Mouse (Mus musculus): ENCODE data around the gene Npc1l1. TPM values are rescaled to one million over a fixed set of nuclear protein-coding genes. Genes with fewer than 3 reads are reported as not detected.

Npc1l1 gene
- polyA plus RNA-seq, 2 experiments = 0.08 to 0.11 TPM

DNA sequence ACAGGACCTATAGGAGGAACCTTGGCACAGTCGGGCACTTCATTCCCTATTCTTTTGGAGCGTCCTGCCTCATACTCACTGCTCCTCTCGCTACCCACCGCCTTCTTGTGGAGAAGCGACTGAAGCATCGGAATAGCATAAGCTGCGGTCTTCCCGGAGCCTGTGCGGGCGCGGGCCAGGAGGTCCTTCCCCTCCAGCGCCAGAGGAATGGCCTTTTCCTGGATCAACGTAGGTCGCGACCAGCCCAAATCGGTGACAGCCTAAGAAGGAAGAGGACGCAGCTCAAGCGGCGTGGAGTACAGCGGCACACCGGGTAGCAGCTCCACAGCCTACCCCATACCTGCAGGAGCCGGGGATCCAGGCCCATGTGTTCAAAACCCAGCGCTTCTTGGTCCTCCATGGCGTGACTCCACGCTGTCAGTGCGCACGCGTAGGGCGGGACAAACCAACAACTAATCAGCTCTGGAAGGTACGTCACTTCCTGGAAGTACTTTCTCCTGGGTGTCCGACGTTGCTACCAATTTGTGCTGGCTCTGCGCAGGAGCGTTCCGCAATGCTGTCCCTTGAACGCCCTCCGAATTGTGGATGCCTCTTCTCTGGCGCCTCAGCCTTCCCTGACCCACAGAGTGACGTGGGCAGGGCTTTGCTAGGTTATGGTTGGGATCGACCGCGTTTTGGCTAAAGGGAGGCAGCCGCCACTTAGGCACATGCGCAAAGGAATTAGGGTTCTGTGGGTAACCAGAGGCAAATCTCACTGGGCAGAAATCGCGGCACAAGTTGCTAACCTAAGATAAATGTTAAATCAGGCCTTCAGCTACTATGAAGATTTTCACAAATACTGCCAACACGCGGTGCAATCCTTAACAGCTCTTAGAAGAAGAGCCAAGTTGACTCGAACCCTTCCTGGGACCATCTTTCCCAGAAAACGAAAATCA is 37.6 kb upstream of the Npc1l1 start, which contains the start of gene Ddx56:
TSS of gene Ddx56 (minus strand) at position 453 of the 935 bp plus-strand sequence.
- peak; percentile 97 for ATAC-seq (ENCODE audit: insufficient read depth)

DNA sequence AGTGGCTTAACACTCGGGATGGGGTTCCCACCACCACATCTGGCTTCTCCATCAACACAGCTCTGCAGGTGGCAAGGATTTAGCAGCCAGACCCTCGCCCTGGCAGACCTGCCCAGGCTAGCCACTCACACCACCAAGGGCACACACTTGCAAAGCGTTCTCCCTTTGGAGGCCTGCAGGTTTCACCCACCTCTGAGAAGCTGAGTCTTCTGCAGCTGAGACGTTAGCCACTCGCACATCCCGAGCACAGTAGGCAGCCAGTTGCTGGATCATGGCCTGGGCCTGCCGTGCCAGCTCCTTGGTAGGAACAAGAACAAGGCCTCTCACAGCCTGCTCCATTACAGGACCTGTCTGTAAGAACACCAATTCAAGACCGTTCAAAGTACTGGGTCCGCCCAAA is 36.7 kb upstream of the Npc1l1 start:
- H3K27ac ChIP-seq = no peak overlapping the region
- no peak for TF ChIP-seq EP300 (IDR thresholded peaks at IDR 0.05; ENCODE audit: low read depth)
- TF ChIP-seq CTCF (IDR thresholded peaks at IDR 0.05; ENCODE audit: low read depth) = no peak
- DNase-seq (ENCODE audit: low read depth in 3 of 3, low spot score in 3 of 3) (no peak), ATAC-seq (ENCODE audit: insufficient read depth) (no peak)
- peak overlapping the region; percentile 88 for H3K4me2 ChIP-seq (ENCODE audit: low read depth)
- peaks cover 47% of the 10 kb centered on the region for H3K36me3 ChIP-seq (replicated peaks; ENCODE audit: control insufficient read depth, insufficient read depth, low read depth)
- WGBS (ENCODE audit: insufficient replicate concordance) = 51% methylated on average over 9 of the region's 9 CpGs
- no peaks in the 10 kb centered on the region for H3K9me3 ChIP-seq (ENCODE audit: control insufficient read depth, low read length)
- H3K27me3 ChIP-seq (ENCODE audit: control insufficient read depth, insufficient read depth, low read length) = no peaks in the 10 kb centered on the region
- H3K4me3 ChIP-seq (ENCODE audit: insufficient read depth in 1 of 2, low read depth in 2 of 2, low read length in 2 of 2) = peak overlapping the region; percentile 68 to 77
- peak overlapping the region; percentile 70 for H3K9ac ChIP-seq (replicated peaks)
- peaks cover 0 to 9% of the 10 kb centered on the region in 2 experiments; a peak in 3 of 4 replicates for H3K4me1 ChIP-seq (replicated peaks; ENCODE audit: control insufficient read depth in 2 of 2, insufficient read depth in 2 of 2, low read length in 1 of 2)

More for the DNA sequence above, 37.6 kb upstream of the Npc1l1 start, which contains the start of gene Ddx56:
- peak; percentile 91 to 94 (median 93) for DNase-seq (ENCODE audit: low read depth in 3 of 3, low spot score in 3 of 3)
- no peaks in the 10 kb centered on the region for H3K27me3 ChIP-seq (ENCODE audit: control insufficient read depth, insufficient read depth, low read length)
- H3K9me3 ChIP-seq (ENCODE audit: control insufficient read depth, low read length) = no peaks in the 10 kb centered on the region
- peaks cover 38% of the 10 kb centered on the region for H3K36me3 ChIP-seq (replicated peaks; ENCODE audit: control insufficient read depth, insufficient read depth, low read depth)
- H3K4me2 ChIP-seq (ENCODE audit: low read depth) = peak within 1 kb of the TSS; percentile 88
- 1% methylated on average over 50 of the region's 50 CpGs for WGBS (ENCODE audit: insufficient replicate concordance)
- peak within 1 kb of the TSS; percentile 68 to 77 for H3K4me3 ChIP-seq (ENCODE audit: insufficient read depth in 1 of 2, low read depth in 2 of 2, low read length in 2 of 2)
- H3K27ac ChIP-seq = peak within 1 kb of the TSS; percentile 80
- H3K9ac ChIP-seq (replicated peaks) = peak within 1 kb of the TSS; percentile 75
- TF ChIP-seq CTCF (IDR thresholded peaks at IDR 0.05; ENCODE audit: low read depth) (peak; percentile 8; the same call in 1 of the 2 replicates), EP300 (IDR thresholded peaks at IDR 0.05; ENCODE audit: low read depth) (0 out of 2 replicates have a peak, but pooled peaks have one; percentile 6)
- H3K4me1 ChIP-seq (replicated peaks; ENCODE audit: control insufficient read depth in 2 of 2, insufficient read depth in 2 of 2, low read length in 1 of 2) = peaks cover 0 to 9% of the 10 kb centered on the region in 2 experiments; a peak in 3 of 4 replicates

DNA sequence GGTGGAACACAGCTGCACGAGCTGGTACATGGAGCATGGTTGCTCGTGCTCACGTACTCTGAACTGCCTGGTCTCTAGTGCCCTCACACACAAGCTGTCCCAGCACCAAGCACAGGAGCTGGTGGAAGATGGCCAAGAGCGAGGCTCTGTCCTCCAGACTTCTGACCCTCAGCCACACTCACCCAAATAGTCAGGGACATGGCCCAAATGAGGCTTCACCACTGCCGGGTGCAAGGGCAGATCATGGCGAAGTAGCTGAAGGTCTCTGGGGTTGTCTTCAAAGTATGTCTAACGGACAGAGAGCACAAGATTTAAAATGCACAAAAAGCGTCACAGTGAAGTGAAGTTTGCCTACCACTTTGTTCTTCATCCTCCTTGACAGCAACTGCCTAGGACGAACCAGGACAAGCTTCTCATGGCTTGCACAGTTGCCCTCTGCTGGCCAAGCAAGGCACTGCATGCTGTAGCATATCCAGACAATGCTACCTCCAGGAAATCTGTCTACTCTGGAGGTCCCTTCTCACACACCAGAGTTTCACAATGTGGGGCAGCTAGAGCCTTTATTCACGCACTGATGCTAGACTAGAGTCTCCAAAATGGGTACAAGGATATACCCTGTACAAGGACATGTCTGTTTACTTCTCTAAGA is 31.6 kb upstream of the Npc1l1 start:
- H3K36me3 ChIP-seq (replicated peaks; ENCODE audit: control insufficient read depth, insufficient read depth, low read depth) = peaks cover 62% of the 10 kb centered on the region
- H3K4me1 ChIP-seq (replicated peaks; ENCODE audit: control insufficient read depth in 2 of 2, insufficient read depth in 2 of 2, low read length in 1 of 2) = peaks cover 0 to 1% of the 10 kb centered on the region in 2 experiments; a peak in 1 of 4 replicates
- DNase-seq (ENCODE audit: low read depth in 3 of 3, low spot score in 3 of 3) (peak in 2 of 3 experiments; percentile 40 to 41), ATAC-seq (ENCODE audit: insufficient read depth) (no peak)
- H3K4me3 ChIP-seq (ENCODE audit: insufficient read depth in 1 of 2, low read depth in 2 of 2, low read length in 2 of 2) = no peak overlapping the region
- H3K27ac ChIP-seq = no peak overlapping the region
- 71% methylated on average over 10 of the region's 10 CpGs for WGBS (ENCODE audit: insufficient replicate concordance)
- no peaks in the 10 kb centered on the region for H3K9me3 ChIP-seq (ENCODE audit: control insufficient read depth, low read length)
- H3K27me3 ChIP-seq (ENCODE audit: control insufficient read depth, insufficient read depth, low read length) = no peaks in the 10 kb centered on the region
- H3K4me2 ChIP-seq (ENCODE audit: low read depth) = no peak overlapping the region
- peak; percentile 99 for TF ChIP-seq CTCF (IDR thresholded peaks at IDR 0.05; ENCODE audit: low read depth)
- no peak for TF ChIP-seq EP300 (IDR thresholded peaks at IDR 0.05; ENCODE audit: low read depth)
- no peak overlapping the region for H3K9ac ChIP-seq (replicated peaks)

DNA sequence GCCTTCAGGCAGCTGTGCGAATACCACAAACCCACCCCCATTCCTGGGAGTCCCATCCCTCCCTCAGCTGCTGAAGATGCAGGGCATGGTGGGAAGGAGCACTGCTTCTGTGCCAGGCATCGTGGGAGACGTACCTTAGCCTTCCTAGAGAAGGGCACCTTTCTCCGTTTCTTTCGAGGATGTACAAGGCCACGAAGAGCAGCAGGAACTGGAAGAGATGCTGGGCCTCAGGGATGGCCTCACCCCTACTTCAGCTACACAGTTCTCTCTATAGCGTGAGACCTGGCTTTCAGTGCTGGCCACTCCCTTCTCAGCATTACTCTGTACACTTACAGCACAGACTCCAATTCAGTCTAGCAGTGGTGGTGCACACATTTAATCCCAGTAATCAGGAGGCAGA is 29.5 kb upstream of the Npc1l1 start:
- no peak for ATAC-seq (ENCODE audit: insufficient read depth)

More for the DNA sequence above, 29.5 kb upstream of the Npc1l1 start:
- H3K27me3 ChIP-seq (ENCODE audit: control insufficient read depth, insufficient read depth, low read length) = no peaks in the 10 kb centered on the region
- no peak overlapping the region for H3K9ac ChIP-seq (replicated peaks)
- WGBS (ENCODE audit: insufficient replicate concordance) = 78% methylated on average over 7 of the region's 7 CpGs
- H3K4me1 ChIP-seq (replicated peaks; ENCODE audit: control insufficient read depth in 2 of 2, insufficient read depth in 2 of 2, low read length in 1 of 2) = no peaks in the 10 kb centered on the region
- TF ChIP-seq CTCF (IDR thresholded peaks at IDR 0.05; ENCODE audit: low read depth) = no peak
- TF ChIP-seq EP300 (IDR thresholded peaks at IDR 0.05; ENCODE audit: low read depth) = no peak
- H3K9me3 ChIP-seq (ENCODE audit: control insufficient read depth, low read length) = no peaks in the 10 kb centered on the region
- no peak overlapping the region for H3K4me2 ChIP-seq (ENCODE audit: low read depth)
- H3K36me3 ChIP-seq (replicated peaks; ENCODE audit: control insufficient read depth, insufficient read depth, low read depth) = peaks cover 51% of the 10 kb centered on the region
- no peak overlapping the region for H3K4me3 ChIP-seq (ENCODE audit: insufficient read depth in 1 of 2, low read depth in 2 of 2, low read length in 2 of 2)
- no peak overlapping the region for H3K27ac ChIP-seq
- no peak for DNase-seq (ENCODE audit: low read depth in 3 of 3, low spot score in 3 of 3)
